Mouse (Mus musculus) liver, embryonic 16.5 days (tissue): ENCODE results near the gene Mad1l1. TPM values are rescaled to one million over a fixed set of nuclear protein-coding genes. Genes with fewer than 3 reads are reported as not detected.

ENCODE experiments used
- ATAC-seq: fragments of 200-750 bp; cut with Nextera tagmentation; 2 replicates; pipeline ENCODE4 v1.8.0; 2017; ENCODE audit warnings: low read depth, mild to moderate bottlenecking, moderate number of reproducible peaks, moderate library complexity
- H3K27ac ChIP-seq: fragments of 300-500 bp; sonication (generic); 2 replicates; pipeline ENCODE4 v1.5.1; 2014; ENCODE audit warnings: mild to moderate bottlenecking, low read length
- H3K27me3 ChIP-seq: fragments of 300-500 bp; sonication (generic); 2 replicates; pipeline ENCODE4 v1.6.1; 2014; ENCODE audit warnings: low read depth, low read length, mixed read lengths; ENCODE audit not compliant: control insufficient read depth, insufficient read depth
- H3K36me3 ChIP-seq: fragments of 300-500 bp; sonication (generic); 2 replicates; pipeline ENCODE4 v1.6.1; 2014; ENCODE audit warnings: mild to moderate bottlenecking; ENCODE audit not compliant: control insufficient read depth, insufficient read depth
- H3K4me1 ChIP-seq: fragments of 300-500 bp; sonication (generic); 2 replicates; pipeline ENCODE4 v1.6.1; 2014; ENCODE audit warnings: low read depth, low read length, mixed read lengths; ENCODE audit not compliant: control insufficient read depth
- H3K4me2 ChIP-seq: fragments of 300-500 bp; sonication (generic); 2 replicates; pipeline ENCODE4 v1.6.1; 2014; ENCODE audit warnings: low read depth, low read length, mixed read lengths
- H3K4me3 ChIP-seq: fragments of 300-500 bp; sonication (generic); 2 replicates; pipeline ENCODE4 v1.5.1; 2014; ENCODE audit warnings: low read depth, mild to moderate bottlenecking, low read length
- H3K9ac ChIP-seq: fragments of 300-500 bp; sonication (generic); 2 replicates; pipeline ENCODE4 v1.6.1; 2014; ENCODE audit warnings: low read depth, low read length
- H3K9me3 ChIP-seq: fragments of 300-500 bp; sonication (generic); replicated peaks from 2 replicates; pipeline ENCODE4 v1.6.1; 2016; ENCODE audit warnings: low read length; ENCODE audit not compliant: control insufficient read depth
- WGBS: fragments of 180-500 bp; shearing (Covaris S2); extraction: QIAGEN DNeasy Blood & Tissue Kit; methylation state at CpG from one replicate; pipeline ENCODE4 v1.1.7; 2014; ENCODE audit not compliant: insufficient replicate concordance; 5-methylcytosine and 5-hydroxymethylcytosine counted together
- polyA plus RNA-seq: library from polyadenylated mRNA; unstranded; fragments of >200 nt; fragmentation: Nextera tagmentation; extraction: Ambion mirVana; gene quantifications from 2 replicates; pipeline ENCODE4 v1.2.1, GENCODE M21; 2015

Mad1l1 gene
- polyA plus RNA-seq, 1 experiment from 2014 or later: 19.3 TPM

DNA sequence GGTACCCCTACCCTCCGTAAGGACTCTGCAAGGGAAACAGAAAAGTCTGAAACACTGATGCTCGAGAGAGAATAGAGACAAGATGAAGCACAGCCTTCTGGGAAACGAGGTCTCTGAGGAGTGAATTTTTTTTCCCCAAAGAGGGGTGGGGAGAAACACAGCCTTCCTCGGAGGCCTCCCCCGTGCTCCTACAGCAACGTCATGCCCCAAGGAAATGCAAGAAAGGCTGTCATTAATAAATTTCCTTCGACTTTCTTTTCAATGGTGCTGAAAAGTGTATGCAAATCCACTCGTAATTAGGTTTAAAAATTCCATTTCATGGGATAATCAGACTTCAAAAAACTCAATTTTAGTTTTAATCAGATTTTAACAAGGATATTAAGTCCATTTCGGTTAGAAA lies 41.1 kb downstream of the Mad1l1 start:
- Histone ChIP-seq H3K27ac (no peak overlapping the region), H3K9ac (no peak overlapping the region), H3K4me3 (no peak overlapping the region), H3K4me2 (no peak overlapping the region), H3K27me3 (no peaks in the 10 kb centered on the region), H3K36me3 (no peaks in the 10 kb centered on the region; the same call in 1 of the 2 replicates), H3K4me1 (no peaks in the 10 kb centered on the region), H3K9me3 (no peaks in the 10 kb centered on the region)
- WGBS: 77% methylated on average over 9 of the region's 9 CpGs
- no peak for ATAC-seq

DNA sequence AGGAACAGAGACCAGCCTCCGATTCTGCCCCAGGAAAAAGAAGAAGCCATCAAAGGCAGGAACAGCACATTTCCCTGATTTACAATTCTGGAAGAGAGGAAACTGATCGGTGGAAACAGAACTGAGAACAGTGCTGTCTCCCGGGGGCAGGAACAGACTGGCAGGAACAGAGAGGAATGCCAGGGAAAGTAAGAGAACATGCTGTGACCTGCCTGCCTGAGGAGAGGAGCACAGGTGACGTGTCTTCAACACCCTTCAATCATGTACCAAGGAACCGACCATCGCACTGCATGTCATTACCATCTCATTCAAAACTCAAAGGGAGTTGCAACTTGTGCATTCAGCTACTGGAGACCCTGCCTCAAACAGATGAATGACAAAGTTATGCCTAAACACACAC lies 44.6 kb downstream of the Mad1l1 start:
- 63% methylated on average over 6 of the region's 6 CpGs for WGBS
- H3K4me1 ChIP-seq: no peaks in the 10 kb centered on the region
- no peaks in the 10 kb centered on the region for H3K9me3 ChIP-seq
- H3K27me3 ChIP-seq: no peaks in the 10 kb centered on the region
- H3K36me3 ChIP-seq: no peaks in the 10 kb centered on the region; the same call in 1 of the 2 replicates
- H3K4me3 ChIP-seq: no peak overlapping the region
- no peak for ATAC-seq
- H3K4me2 ChIP-seq: no peak overlapping the region
- no peak overlapping the region for H3K9ac ChIP-seq
- no peak overlapping the region for H3K27ac ChIP-seq

DNA sequence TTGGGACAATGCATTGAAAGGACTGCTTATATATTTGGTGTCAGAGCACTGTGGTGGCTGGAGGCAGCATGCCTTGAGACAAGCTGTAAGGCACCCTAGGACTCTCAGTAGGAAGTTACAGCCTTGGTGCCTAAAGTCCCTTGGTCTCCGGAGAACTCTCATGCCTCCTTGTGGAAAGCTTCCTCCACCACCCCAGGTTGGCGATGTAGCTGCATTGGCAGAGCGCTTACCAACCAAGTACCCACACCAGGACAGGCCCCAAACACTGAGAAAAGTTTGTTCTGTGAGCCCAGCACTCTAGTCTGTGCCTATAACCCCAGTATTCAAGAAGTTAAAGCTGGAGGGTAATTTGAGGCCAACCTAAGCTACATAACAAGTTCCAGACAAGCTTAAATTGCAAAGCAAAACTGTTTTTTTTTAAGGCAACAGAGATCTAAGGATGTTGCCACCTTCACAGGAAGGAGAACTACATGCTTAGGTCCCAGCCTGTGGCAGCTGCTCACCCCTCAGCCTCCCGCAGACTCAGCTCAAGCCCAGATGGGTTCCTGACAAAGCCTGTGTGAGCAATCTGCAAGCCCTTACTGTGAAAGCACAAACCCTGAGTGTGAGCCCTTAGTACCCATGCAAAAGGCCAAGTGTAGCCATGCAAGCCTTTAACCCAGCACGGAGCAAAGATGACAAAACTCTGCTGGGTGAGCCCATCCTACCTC lies 50.2 kb downstream of the Mad1l1 start:
- no peaks in the 10 kb centered on the region for H3K9me3 ChIP-seq
- no peak for ATAC-seq
- WGBS: 80% methylated on average over 5 of the region's 5 CpGs
- H3K9ac ChIP-seq: no peak overlapping the region
- no peaks in the 10 kb centered on the region for H3K36me3 ChIP-seq
- H3K27ac ChIP-seq: no peak overlapping the region
- H3K4me3 ChIP-seq: no peak overlapping the region
- H3K4me2 ChIP-seq: no peak overlapping the region
- no peaks in the 10 kb centered on the region for H3K4me1 ChIP-seq
- no peaks in the 10 kb centered on the region for H3K27me3 ChIP-seq

DNA sequence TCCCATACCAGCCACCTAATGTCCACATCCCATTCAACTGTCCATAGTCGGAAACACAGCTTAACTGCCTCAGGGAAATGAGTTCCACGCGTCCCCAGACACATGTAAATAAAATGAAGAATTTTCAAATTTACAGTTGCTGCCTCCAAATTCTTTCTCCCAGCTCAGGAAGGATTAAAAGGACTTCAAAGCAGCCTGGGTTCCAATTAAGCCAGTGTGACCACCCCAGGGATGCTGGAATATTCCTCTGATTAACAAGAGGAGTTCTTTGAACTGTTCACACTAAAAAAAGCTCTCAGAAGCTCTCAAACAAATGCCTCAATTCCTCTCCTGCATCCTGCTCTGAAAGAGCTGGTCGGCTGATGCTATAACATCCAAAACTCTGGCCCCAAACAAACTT lies 53.0 kb downstream of the Mad1l1 start:
- Histone ChIP-seq H3K4me1 (no peaks in the 10 kb centered on the region; the same call in 1 of the 2 replicates), H3K9ac (no peak overlapping the region), H3K36me3 (no peaks in the 10 kb centered on the region), H3K9me3 (no peaks in the 10 kb centered on the region), H3K4me2 (no peak overlapping the region), H3K27ac (no peak overlapping the region), H3K27me3 (no peaks in the 10 kb centered on the region), H3K4me3 (no peak overlapping the region)
- no peak for ATAC-seq
- WGBS: 73% methylated on average over 4 of the region's 4 CpGs

DNA sequence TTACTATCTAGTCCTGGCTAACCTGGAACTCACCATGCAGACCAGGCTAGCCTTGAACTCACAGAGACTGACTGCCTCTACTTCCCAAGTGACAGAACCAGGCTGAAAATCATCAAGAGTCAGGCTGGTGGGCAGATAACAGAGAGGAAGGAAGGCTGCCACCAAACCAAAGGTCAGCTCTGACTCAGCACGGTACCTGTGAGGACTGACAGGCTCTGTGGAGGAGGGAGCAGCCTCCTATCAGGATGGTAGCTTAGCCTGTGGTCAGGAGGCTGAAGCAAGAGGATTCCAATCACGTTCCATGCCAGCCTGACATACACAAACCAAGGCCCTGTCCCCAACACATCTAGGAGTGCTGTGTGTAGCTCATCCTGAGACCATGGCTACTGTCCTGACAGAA lies 54.3 kb downstream of the Mad1l1 start:
- ATAC-seq: no peak
- Histone ChIP-seq H3K4me1 (no peaks in the 10 kb centered on the region; the same call in 1 of the 2 replicates), H3K27me3 (no peaks in the 10 kb centered on the region), H3K9me3 (no peaks in the 10 kb centered on the region), H3K36me3 (no peaks in the 10 kb centered on the region), H3K4me2 (no peak overlapping the region), H3K9ac (no peak overlapping the region), H3K4me3 (no peak overlapping the region), H3K27ac (no peak overlapping the region)
- WGBS: 17% methylated on average over 2 of the region's 2 CpGs

DNA sequence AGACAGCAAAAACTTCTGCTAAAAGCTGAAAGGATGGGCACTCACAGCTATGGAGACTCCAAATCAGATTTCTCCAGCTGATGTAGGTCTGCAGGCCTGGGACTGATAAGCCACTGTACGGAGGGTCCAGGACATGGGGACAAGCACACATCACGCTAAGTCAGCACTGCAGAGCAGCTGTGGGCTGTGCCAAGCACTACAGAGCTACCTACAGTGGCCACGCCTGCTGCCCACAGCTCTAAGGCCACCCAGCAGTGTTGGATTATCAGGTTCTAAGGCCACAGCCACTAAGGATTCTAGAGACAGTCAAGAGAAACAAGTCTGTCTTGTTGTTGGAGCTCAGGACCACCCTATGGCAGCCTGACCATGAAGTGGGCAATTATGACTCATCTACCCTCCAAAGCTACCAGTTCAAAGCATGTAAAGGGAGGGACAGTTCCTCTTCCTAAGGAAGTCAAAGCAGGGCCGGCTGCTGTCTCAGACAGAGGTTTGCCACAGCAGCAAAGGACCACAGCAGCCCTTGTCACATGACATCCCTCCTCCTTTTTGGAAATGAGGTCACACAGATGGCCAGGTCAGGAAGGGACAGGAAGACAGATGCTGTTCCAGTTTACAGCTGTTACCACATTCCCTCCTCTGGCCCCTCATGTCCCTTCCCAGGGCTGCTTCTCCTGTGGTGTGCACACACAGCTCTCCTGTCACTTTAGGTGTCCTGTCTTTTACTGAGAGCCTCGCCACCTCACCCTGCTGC lies 56.4 kb downstream of the Mad1l1 start:
- Histone ChIP-seq H3K9ac (no peak overlapping the region), H3K4me3 (no peak overlapping the region), H3K27ac (0 out of 2 replicates have a peak overlapping the region, but pooled peaks have one; percentile 4), H3K9me3 (no peaks in the 10 kb centered on the region), H3K36me3 (no peaks in the 10 kb centered on the region), H3K27me3 (no peaks in the 10 kb centered on the region), H3K4me1 (no peaks in the 10 kb centered on the region; the same call in 1 of the 2 replicates), H3K4me2 (no peak overlapping the region)
- ATAC-seq: no peak
- WGBS: 43% methylated on average over 5 of the region's 5 CpGs

DNA sequence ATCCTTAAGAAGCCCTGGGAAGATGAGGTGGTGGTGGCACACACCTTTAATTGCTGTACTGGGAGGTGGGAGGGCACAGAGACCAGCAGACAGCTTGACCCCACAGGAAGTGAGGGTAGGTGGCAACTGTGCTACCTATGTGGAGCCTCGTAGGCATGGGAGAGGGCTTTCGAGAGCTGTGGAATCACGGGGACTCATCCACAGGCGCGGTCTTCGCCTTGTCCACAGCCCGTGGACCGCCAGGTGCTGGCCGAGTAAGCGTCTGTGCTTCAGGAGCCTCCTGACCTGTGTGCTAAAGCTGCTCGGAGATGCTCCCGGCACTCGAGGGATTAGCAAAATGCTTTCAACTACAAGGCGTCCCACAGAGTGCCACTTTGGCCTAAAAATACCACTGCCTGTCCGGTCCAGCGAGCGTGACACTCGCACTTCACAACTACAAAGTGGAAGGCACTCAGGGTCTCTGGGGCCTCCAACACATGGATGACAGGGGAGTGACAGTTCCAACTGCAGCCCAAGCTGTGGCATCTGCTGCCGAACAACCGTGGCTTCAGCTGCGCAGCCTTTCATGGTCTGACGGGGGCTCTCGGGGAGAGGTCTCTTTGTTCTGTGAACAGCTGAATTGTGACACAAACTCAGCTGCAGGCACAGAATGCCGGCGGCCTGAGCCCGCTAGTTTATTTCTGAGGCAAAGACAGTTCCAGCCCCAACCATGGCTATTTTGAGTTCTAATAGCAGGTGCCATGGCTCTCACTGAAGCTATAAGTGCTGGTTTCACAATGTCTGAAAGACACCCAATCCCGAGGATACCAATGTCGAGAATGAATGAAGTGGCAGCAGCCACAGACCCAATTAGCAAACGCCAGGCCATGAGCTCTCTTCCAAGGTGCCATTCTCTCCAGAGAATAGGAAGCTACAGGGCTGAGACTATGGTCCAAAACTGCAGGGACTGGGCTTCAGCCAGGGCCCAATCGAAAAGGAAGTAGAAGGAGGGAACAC lies 57.3 kb downstream of the Mad1l1 start:
- 0 out of 2 replicates have a peak overlapping the region, but pooled peaks have one; percentile 4 for H3K27ac ChIP-seq

DNA sequence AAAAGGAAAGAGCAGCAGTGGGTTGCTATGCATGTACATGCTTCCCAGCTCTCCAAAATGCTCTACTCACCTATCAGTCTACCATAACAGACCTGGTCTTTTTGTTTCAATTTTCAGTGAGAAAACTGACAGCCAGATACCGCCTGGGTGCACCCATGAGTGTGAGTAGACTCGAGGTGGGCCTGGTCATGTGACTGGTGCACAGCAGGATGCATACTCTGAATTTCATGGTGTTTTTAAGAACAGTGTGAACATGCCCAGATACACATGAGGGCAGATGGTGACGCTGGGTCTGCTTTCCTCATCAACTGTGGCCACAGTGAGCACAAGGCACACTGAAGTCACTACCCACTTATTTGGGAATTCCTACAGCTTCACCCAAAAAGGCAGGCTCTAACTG lies 59.0 kb downstream of the Mad1l1 start:
- Histone ChIP-seq H3K9ac (no peak overlapping the region), H3K27me3 (no peaks in the 10 kb centered on the region), H3K9me3 (no peaks in the 10 kb centered on the region), H3K4me3 (no peak overlapping the region), H3K27ac (no peak overlapping the region), H3K4me1 (no peaks in the 10 kb centered on the region; the same call in 1 of the 2 replicates), H3K4me2 (no peak overlapping the region), H3K36me3 (no peaks in the 10 kb centered on the region)
- WGBS: 65% methylated on average over 3 of the region's 3 CpGs
- no peak for ATAC-seq

More for the DNA sequence above, 57.3 kb downstream of the Mad1l1 start:
- Histone ChIP-seq H3K4me1 (no peaks in the 10 kb centered on the region; the same call in 1 of the 2 replicates), H3K4me3 (no peak overlapping the region), H3K36me3 (no peaks in the 10 kb centered on the region), H3K9me3 (no peaks in the 10 kb centered on the region), H3K27me3 (no peaks in the 10 kb centered on the region), H3K4me2 (no peak overlapping the region), H3K9ac (no peak overlapping the region)
- ATAC-seq: no peak
- WGBS: 81% methylated on average over 30 of the region's 30 CpGs
